Mouse (Mus musculus): Measurements from ENCODE around the gene Cdh23. TPM values are rescaled to one million over a fixed set of nuclear protein-coding genes. Genes with fewer than 3 reads are reported as not detected.
"Not testable (repeated sequence)": the region's sequence is repeated elsewhere in the genome, so short reads cannot be mapped to it uniquely, and the experiment has no call there.

Gene Cdh23
- 1 to 10 TPM; 3.3 to 4.0 TPM for total RNA-seq (2021)
- long read RNA-seq, experiment 1, partial matches to known transcripts, result 1 of 3 reads
- long read RNA-seq, experiment 1, other reads (novel, unspliced or antisense), result 2 of 3 reads
- long read RNA-seq, experiment 2, partial matches to known transcripts, result 1 of 3 reads
- long read RNA-seq, experiment 2, other reads (novel, unspliced or antisense), result 2 of 3 reads

GRCm38 (mm10) chr10:60696390-60696789 lies at the start of gene Cdh23:
Gene Cdh23, minus strand, starts transcription at chr10:60696490.
- DNase-seq (ENCODE audit: low spot score in 2 of 2), result no peak

DNA sequence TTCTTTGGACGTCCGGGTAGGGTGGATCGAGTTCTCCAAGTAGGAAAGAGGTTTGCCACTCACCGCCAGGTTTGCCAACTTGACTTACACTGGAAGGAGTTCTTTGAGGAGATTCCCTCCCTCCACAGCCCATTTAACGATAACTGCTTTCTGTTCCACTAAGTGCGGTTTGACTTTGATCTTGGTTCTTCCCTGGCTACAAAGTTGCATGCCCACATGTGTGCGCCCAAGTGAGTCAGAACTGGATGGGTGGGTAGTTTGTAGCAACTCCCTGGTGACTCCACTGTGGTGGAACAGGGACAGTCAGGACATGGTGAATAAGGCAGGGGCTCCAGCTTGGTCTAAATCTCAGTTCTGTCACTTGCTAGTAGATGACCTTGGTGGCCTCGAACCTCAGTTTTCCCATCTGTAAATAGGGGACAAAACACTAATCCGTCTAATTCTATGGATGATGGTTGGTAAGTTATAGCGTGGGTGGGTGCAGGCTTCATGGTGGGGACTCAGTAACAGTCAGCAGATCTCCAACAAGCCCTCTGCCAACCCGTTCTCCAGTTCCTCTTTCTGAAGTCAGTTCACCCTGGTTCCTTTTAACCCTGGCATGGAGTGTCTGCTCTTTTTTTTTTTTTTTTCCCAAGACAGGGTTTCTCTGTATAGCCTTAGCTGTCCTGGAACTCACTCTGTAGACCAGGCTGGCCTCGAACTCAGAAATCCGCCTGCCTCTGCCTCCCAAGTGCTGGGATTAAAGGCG lies 48.4 kb upstream of the Cdh23 start:
- DNase-seq (ENCODE audit: low spot score in 2 of 2), result no peak

DNA sequence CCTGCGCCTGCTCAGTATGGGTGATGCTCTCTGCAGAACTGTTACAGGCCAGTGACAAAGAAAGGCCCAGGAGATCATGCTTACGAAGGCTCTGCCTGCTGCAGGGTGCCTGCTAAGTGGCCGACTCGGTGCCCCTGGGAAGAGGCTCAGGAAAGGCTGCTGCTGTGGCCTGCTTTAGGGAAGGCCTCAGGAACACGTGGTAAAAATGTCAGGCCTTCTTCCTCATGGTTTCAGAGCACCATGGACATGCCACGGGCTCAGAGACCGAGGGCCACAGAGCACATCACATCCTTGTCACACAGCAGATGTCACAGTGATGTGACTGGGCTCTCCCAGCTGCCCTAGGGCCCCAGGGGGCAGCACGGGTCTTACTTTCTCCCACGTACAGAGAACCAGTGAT lies 47.4 kb upstream of the Cdh23 start:
- no peak for DNase-seq (ENCODE audit: low spot score in 2 of 2)

GRCm38 (mm10) chr10:60742942-60743341 lies 46.7 kb upstream of the Cdh23 start:
- DNase-seq (ENCODE audit: low spot score in 2 of 2), result no peak

DNA sequence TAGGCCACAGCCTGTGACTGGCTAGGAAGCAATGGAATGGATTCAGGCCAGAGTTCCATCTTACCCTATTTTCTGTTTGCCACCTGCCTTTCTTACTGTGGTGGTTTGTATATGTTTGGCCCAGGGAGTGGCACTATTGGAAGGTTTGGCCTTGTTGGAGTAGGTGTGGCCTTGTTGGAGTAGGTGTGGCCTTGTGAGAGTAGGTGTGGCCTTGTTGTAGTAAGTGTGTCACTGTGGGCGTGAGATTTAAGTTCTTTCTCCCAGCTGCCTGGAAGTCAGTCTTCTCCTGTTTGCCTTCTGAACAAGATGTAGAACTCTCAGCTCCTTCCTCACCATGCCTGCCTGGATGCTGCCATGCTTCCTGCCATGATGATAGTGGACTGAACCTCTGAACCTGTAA lies 46.0 kb upstream of the Cdh23 start:
- not testable (repeated sequence) for DNase-seq (ENCODE audit: low spot score in 2 of 2)

GRCm38 (mm10) chr10:60741435-60741834 lies 45.1 kb upstream of the Cdh23 start:
- DNase-seq (ENCODE audit: low spot score in 2 of 2), result no peak

- DNase-seq (ENCODE audit: low spot score in 2 of 2), result no peak
These were observed 43.5 kb upstream of the Cdh23 start for GRCm38 (mm10) chr10:60739619-60740363.

GRCm38 (mm10) chr10:60737886-60738640 lies 41.8 kb upstream of the Cdh23 start:
- peak in 1 of 2 experiments; percentile 35 for DNase-seq (ENCODE audit: low spot score in 2 of 2)

GRCm38 (mm10) chr10:60737169-60737728 lies 41.0 kb upstream of the Cdh23 start:
- no peak for DNase-seq (ENCODE audit: low spot score in 2 of 2)

- DNase-seq (ENCODE audit: low spot score in 2 of 2), result no peak
These were observed 39.4 kb upstream of the Cdh23 start for GRCm38 (mm10) chr10:60735737-60736136.

- no peak for DNase-seq (ENCODE audit: low spot score in 2 of 2)
These were observed 37.2 kb upstream of the Cdh23 start for GRCm38 (mm10) chr10:60733471-60733870.

DNA sequence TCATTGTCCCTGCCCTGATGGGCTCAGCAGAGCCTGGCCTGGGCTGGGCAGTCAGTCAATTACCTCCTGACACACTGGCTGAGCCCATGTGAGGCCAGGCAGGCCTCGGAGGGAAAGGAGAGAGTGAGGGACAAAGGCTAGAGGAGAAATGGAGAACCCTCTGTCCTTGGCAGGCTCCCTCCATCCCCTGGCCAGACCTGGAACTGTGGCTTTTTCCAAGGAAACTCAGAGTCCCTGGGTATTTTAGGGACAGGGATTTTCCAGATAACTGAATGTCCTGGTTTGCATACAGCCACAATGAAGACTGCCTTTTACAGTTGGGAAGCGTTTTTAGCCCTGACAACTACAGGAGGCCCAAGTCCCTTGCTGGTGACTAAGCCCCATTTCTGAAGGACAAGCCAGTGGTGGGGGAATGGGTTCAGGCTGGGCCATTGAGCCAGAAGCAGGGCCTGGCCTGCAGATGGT lies 36.1 kb upstream of the Cdh23 start:
- DNase-seq (ENCODE audit: low spot score in 2 of 2), result peak in 1 of 2 experiments; percentile 58

DNA sequence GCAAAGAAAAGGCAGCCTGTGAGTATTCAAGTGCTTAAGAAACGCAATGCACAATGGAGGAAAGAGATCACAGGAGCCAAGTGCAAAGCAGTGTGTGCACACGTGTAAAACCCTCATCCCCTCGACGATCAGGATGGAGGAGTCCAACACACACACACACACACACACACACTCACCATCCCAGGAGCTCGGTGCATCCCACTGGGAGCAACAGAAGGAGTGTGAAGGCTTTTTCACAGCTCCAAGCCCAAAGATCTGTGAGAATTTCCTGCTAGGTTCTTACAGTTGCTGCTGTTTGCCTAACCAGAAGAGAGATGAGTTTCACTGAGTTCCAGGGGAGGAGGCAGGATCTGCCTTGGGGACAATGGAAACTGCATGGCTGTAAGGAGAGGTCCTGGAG lies 35.5 kb upstream of the Cdh23 start:
- no peak for DNase-seq (ENCODE audit: low spot score in 2 of 2)

DNA sequence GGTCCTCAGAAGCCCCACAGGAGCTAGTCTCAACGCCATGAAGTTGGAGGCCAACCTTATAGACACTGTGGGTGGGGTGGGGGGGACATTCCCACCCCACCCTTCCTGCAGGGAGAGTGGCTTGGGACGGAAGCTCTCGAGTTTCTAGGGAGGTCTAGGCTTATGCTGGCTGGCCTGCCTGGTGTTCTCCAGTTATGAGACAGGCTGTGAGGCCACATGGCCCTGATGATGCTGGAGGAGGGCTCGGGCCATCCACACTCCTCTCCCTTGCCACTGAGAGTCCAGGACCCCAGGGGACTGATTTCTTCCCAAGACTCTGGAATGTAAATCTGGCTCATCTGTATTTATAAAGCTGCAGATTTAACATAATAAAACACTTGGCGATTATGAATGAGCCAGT lies 31.0 kb upstream of the Cdh23 start:
- DNase-seq (ENCODE audit: low spot score in 2 of 2), result no peak

- no peak for DNase-seq (ENCODE audit: low spot score in 2 of 2)
These were observed 30.6 kb upstream of the Cdh23 start for GRCm38 (mm10) chr10:60726896-60727295.

- no peak for DNase-seq (ENCODE audit: low spot score in 2 of 2)
These were observed 28.2 kb upstream of the Cdh23 start for GRCm38 (mm10) chr10:60724496-60724895.

- DNase-seq (ENCODE audit: low spot score in 2 of 2), result no peak
These were observed 27.1 kb upstream of the Cdh23 start for GRCm38 (mm10) chr10:60723345-60723744.

DNA sequence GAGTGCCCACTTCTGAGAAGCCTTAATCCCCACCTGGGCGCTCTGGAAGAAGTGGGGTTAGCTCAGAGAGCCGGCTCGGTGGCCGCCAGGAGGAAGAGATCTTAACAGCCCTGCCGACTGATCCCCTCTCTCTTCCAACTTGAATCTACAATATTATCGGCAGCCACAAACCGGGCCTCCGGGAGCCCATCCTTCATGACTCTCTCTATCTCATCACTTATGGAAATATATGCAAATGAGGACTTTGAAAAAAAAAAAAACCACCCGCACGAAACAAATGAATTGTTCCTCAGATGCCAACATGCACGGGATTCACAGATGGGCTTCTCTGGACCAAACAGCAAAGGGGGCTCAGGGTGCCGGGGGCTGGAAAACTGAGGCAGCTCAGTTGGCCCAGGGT lies 25.4 kb upstream of the Cdh23 start:
- DNase-seq (ENCODE audit: low spot score in 2 of 2), result no peak

- no peak for DNase-seq (ENCODE audit: low spot score in 2 of 2)
These were observed 24.2 kb upstream of the Cdh23 start for GRCm38 (mm10) chr10:60720461-60720860.

- DNase-seq (ENCODE audit: low spot score in 2 of 2), result no peak
These were observed 22.2 kb upstream of the Cdh23 start for GRCm38 (mm10) chr10:60718491-60718890.

GRCm38 (mm10) chr10:60716449-60716848 lies 20.2 kb upstream of the Cdh23 start:
- no peak for DNase-seq (ENCODE audit: low spot score in 2 of 2)
